Mouse (Mus musculus) spleen, postnatal 0 days (tissue): ENCODE data around the gene Mettl18. TPM values are rescaled to one million over a fixed set of nuclear protein-coding genes. Genes with fewer than 3 reads are reported as not detected.

Experiments
- polyA plus RNA-seq: library from polyadenylated mRNA; unstranded; fragments of >200 nt; fragmentation: Nextera tagmentation; extraction: Ambion mirVana; gene quantifications from 2 replicates; pipeline ENCODE4 v1.2.1, GENCODE M21; 2015

The Mettl18 gene
- 6.2 and 6.9 TPM in 2 replicates for polyA plus RNA-seq

DNA sequence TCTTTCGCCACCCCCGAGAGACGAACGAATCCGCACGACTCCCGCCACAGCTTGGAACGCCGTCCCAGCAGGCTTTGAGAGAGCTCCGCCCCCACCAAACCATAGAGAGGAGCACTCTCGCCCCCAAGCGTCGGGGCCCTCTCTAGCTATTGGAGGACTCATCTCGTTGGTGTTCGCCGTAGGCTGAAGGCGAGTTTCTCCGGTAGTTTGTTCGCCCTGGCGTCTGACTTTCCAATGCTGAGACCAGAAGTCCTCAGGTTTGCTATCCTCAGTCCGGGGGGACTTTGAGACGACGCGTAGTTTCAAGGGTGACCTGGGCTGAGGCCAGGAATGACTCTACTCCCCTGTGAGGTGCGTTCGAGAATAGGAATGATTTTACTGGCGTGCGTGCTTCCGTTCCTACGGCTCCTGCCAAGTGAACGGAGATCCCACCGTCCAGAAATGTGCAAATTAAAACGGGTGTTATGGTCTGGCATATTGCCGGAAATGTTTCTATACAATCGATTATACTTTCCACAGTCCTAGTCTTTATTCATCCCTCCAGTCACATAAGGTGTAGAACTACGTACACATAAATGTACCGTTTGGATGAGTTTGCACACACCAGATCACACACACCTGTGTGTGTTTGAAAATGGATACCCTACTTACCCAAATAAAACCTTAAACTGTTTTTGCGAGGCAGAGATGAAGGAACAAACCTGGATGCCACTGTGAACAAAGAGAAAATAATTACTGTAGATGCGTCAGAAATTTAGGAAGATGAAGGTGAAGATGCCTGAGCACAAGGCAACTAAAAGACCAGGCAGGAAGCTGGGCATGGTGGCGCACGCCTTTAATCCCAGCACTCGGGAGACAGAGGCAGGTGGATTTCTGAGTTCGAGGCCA lies at the start of gene Mettl18, which contains the start of gene BC055324:
Gene Mettl18 (plus strand): TSS at position 169 of the 888 bp plus-strand sequence.
Gene BC055324 (minus strand): TSS at position 76 of the 888 bp plus-strand sequence.

Other genes with a start within 250 kb of the Mettl18 start
- gene Kifap3, start 215.3 kb upstream of the Mettl18 start, polyA plus RNA-seq: 4.3 and 5.8 TPM in 2 replicates
- 13.6 and 14.5 TPM in 2 replicates for gene Scyl3, start 65.8 kb upstream of the Mettl18 start, polyA plus RNA-seq
- 9.8 and 10.2 TPM in 2 replicates for gene BC055324, start 93 bp upstream of the Mettl18 start, polyA plus RNA-seq
- 0.04 and 0.08 TPM in 2 replicates for gene Sele, start 53.3 kb downstream of the Mettl18 start, polyA plus RNA-seq
- 26.5 and 35.1 TPM in 2 replicates for gene Sell, start 67.1 kb downstream of the Mettl18 start, polyA plus RNA-seq
- 1.2 and 1.4 TPM in 2 replicates for gene Selp, start 120.4 kb downstream of the Mettl18 start, polyA plus RNA-seq
- 2.0 and 2.2 TPM in 2 replicates for gene F5, start 156.9 kb downstream of the Mettl18 start, polyA plus RNA-seq